Mouse (Mus musculus): Measurements from ENCODE around the gene Erbb2. TPM values are rescaled to one million over a fixed set of nuclear protein-coding genes. Genes with fewer than 3 reads are reported as not detected.
A peak's percentile ranks its signal among the peaks of the same experiment; 100 is the strongest.

Gene Erbb2
- polyA plus RNA-seq, 1 experiment = 12.4 TPM

DNA sequence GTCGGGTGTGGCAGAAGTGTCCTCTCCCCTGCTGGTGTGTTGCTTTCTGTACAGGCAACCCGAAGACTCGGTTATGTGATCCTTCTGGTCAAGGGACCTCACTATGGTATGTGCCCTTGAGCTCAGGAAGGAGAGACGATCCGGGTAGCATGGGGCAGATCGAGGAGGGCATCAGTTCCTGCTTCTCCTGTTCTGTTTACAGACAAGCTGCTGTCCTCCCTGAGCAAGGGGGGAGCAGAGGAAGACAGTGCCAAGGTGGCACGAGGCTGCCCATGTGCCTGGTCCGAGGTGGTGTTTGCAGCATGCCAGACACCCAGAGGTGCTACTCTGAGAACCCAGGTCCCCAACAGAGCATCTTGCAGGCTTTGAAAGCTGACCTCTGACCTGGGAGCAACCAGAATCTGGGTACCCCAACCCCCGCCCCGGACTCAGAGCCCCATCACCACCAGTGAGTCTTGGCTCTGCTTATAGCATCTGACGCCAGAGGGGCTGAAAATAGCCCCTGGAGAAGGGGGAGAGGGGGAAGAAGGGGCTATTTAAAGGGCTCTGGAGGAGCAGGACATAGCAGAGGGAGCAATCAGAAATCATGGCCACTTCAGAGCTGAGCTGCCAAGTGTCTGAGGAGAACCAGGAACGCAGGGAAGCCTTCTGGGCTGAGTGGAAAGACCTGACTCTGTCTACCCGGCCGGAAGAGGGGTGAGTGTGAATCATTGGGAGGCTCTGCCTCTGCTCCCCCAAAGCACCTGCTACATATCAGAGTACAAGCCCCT lies 28.8 kb upstream of the Erbb2 start, which contains the start of gene Tcap:
Gene Tcap (plus strand): TSS at position 551 of the 770 bp plus-strand sequence.
- Histone ChIP-seq H3K27me3 (ENCODE audit: control insufficient read depth, insufficient read depth, low read length, poor library complexity, severe bottlenecking) (no peaks in the 10 kb centered on the region), H3K4me1 (ENCODE audit: control insufficient read depth, insufficient read depth, low read length) (no peaks in the 10 kb centered on the region), H3K27ac (ENCODE audit: insufficient read depth, low read length) (no peak within 1 kb of the TSS), H3K9me3 (replicated peaks; ENCODE audit: control insufficient read depth, insufficient read depth, low read length, poor library complexity, severe bottlenecking) (no peaks in the 10 kb centered on the region), H3K9ac (ENCODE audit: low read depth, poor library complexity, severe bottlenecking) (0 out of 2 replicates have a peak within 1 kb of the TSS, but pooled peaks have one; percentile 5), H3K4me3 (ENCODE audit: low read depth, low read length) (peak within 1 kb of the TSS; percentile 5; the same call in 1 of the 2 replicates), H3K36me3 (ENCODE audit: control insufficient read depth, insufficient read depth, low read length, poor library complexity, severe bottlenecking) (no peaks in the 10 kb centered on the region)
- no peak for TF ChIP-seq CTCF (IDR thresholded peaks at IDR 0.05; ENCODE audit: low read depth, low read length)
- no peak for TF ChIP-seq EP300 (IDR thresholded peaks at IDR 0.05; ENCODE audit: insufficient read depth, low read depth, low read length)
- TF ChIP-seq POLR2A (IDR thresholded peaks at IDR 0.05; ENCODE audit: insufficient read depth, low read length) = no peak

DNA sequence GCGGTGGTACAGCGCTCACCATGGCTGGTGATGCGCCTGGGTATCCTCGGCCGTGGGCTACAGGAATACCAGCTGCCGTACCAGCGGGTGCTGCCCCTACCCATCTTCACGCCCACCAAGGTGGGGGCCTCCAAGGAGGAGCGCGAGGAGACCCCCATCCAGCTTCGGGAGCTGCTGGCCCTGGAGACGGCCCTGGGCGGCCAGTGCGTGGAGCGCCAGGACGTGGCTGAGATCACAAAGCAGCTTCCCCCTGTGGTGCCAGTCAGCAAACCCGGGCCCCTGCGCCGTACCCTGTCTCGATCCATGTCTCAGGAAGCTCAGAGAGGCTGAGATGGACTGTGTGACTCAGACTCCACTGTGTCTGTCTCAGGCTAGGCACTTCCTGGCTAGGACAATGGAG lies 28.1 kb upstream of the Erbb2 start:
- H3K27me3 ChIP-seq (ENCODE audit: control insufficient read depth, insufficient read depth, low read length, poor library complexity, severe bottlenecking) = no peaks in the 10 kb centered on the region
- no peak for TF ChIP-seq EP300 (IDR thresholded peaks at IDR 0.05; ENCODE audit: insufficient read depth, low read depth, low read length)
- TF ChIP-seq POLR2A (IDR thresholded peaks at IDR 0.05; ENCODE audit: insufficient read depth, low read length) = no peak
- TF ChIP-seq CTCF (IDR thresholded peaks at IDR 0.05; ENCODE audit: low read depth, low read length) = no peak
- 0 out of 2 replicates have a peak overlapping the region, but pooled peaks have one; percentile 5 for H3K9ac ChIP-seq (ENCODE audit: low read depth, poor library complexity, severe bottlenecking)
- H3K4me3 ChIP-seq (ENCODE audit: low read depth, low read length) = peak overlapping the region; percentile 5; the same call in 1 of the 2 replicates
- H3K27ac ChIP-seq (ENCODE audit: insufficient read depth, low read length) = no peak overlapping the region
- H3K4me1 ChIP-seq (ENCODE audit: control insufficient read depth, insufficient read depth, low read length) = no peaks in the 10 kb centered on the region
- H3K9me3 ChIP-seq (replicated peaks; ENCODE audit: control insufficient read depth, insufficient read depth, low read length, poor library complexity, severe bottlenecking) = no peaks in the 10 kb centered on the region
- no peaks in the 10 kb centered on the region for H3K36me3 ChIP-seq (ENCODE audit: control insufficient read depth, insufficient read depth, low read length, poor library complexity, severe bottlenecking)

DNA sequence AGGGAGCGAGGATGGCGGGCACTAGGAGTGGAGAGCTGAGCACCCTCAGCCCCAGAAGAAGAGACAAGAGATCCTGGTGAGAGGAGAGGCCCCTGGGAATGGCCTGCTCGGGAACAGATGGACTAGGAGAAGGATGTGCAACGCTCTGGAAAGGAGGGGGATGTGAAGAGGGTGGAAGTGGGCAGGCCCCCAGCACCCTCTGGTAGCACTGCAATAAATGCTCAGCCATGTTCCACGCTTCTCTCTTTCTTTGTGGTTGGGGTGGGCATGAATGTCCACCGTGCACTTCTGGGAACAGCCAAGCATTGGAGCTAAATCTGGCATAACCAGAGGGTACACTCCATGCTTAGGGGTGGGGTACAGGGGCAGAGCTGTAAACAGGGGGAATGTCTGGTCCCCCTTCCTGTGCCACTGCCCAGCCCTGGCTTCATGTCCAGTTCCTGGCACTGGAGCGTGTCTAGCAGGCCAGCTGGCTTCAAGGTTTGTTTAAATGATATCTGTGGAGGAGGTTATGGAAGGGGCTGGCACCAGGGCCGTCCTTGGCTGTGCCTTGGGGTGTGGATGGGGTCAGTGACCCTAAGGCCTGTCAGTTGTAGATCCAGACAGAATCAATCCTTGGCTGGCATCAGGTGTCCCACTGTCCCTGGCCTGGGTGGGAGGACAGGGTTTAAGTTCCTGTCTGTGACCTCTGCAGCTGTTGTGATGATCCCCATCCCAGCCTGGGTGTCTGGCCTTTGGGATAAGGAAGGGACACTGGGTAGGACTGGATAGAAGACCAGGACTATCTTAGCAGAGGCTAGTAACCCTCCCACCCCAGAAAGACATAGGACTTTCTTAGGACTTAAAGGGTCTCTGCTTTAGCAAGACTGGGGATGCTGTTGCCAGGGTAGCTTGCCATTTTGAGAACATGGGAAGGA lies 27.3 kb upstream of the Erbb2 start:
- Histone ChIP-seq H3K4me3 (ENCODE audit: low read depth, low read length) (no peak overlapping the region), H3K4me1 (ENCODE audit: control insufficient read depth, insufficient read depth, low read length) (no peaks in the 10 kb centered on the region), H3K9ac (ENCODE audit: low read depth, poor library complexity, severe bottlenecking) (0 out of 2 replicates have a peak overlapping the region, but pooled peaks have one; percentile 5), H3K27ac (ENCODE audit: insufficient read depth, low read length) (no peak overlapping the region), H3K36me3 (ENCODE audit: control insufficient read depth, insufficient read depth, low read length, poor library complexity, severe bottlenecking) (no peaks in the 10 kb centered on the region), H3K27me3 (ENCODE audit: control insufficient read depth, insufficient read depth, low read length, poor library complexity, severe bottlenecking) (no peaks in the 10 kb centered on the region), H3K9me3 (replicated peaks; ENCODE audit: control insufficient read depth, insufficient read depth, low read length, poor library complexity, severe bottlenecking) (no peaks in the 10 kb centered on the region)
- TF ChIP-seq EP300 (IDR thresholded peaks at IDR 0.05; ENCODE audit: insufficient read depth, low read depth, low read length) = no peak
- TF ChIP-seq POLR2A (IDR thresholded peaks at IDR 0.05; ENCODE audit: insufficient read depth, low read length) = no peak
- no peak for TF ChIP-seq CTCF (IDR thresholded peaks at IDR 0.05; ENCODE audit: low read depth, low read length)

DNA sequence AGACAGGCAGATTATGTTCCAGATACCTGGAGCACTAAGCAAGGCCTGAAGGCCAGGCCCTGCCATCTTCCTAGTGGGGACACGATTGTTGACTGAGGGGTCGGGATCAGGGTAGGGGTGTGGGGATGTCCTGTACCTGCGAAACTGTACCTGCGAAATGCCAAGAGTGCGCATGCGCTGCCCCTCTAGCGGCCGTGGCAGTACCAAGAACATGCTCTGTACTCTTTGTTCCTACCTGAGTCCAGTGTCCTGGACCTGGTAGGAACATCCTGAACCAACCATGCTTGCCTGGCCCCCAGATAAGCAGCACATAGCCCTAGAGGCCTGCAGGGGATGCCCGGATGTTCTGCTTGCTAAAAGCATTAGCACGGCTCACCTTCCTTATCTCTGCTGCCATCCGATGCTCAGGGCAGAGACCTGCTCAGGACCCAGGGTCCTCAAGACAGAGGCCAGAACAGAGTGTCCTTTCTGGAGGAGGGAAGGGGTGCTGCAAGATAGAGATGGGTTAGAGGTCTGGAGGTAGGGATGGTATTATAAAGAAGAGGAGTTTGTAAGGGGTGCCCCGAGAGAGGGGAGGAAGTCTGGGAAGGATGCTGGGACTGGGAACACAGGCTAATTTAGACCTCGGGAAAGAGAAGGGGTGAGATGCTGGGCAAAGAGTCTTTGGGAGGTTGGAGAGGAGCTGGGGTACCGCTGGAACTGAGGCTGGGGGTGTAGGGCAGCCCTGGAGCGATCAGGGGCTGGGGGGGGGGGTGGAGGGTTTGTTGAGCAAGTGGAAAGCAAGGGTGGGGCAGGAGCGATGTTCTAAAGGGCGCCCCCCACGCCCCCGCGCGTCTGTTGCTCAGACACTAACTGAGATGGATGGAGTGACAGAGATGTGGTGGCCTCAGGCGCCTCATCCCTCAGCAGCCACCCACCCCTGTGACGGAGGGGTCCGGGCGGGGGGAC lies 26.4 kb upstream of the Erbb2 start, which contains the start of gene Pnmt:
Gene Pnmt (plus strand): TSS at position 813 of the 948 bp plus-strand sequence.
- Histone ChIP-seq H3K27me3 (ENCODE audit: control insufficient read depth, insufficient read depth, low read length, poor library complexity, severe bottlenecking) (no peaks in the 10 kb centered on the region), H3K4me1 (ENCODE audit: control insufficient read depth, insufficient read depth, low read length) (no peaks in the 10 kb centered on the region), H3K9ac (ENCODE audit: low read depth, poor library complexity, severe bottlenecking) (no peak within 1 kb of the TSS), H3K36me3 (ENCODE audit: control insufficient read depth, insufficient read depth, low read length, poor library complexity, severe bottlenecking) (no peaks in the 10 kb centered on the region), H3K27ac (ENCODE audit: insufficient read depth, low read length) (no peak within 1 kb of the TSS), H3K4me3 (ENCODE audit: low read depth, low read length) (peak within 1 kb of the TSS; percentile 5), H3K9me3 (replicated peaks; ENCODE audit: control insufficient read depth, insufficient read depth, low read length, poor library complexity, severe bottlenecking) (no peaks in the 10 kb centered on the region)
- TF ChIP-seq CTCF (IDR thresholded peaks at IDR 0.05; ENCODE audit: low read depth, low read length) = no peak
- TF ChIP-seq POLR2A (IDR thresholded peaks at IDR 0.05; ENCODE audit: insufficient read depth, low read length) = no peak
- TF ChIP-seq EP300 (IDR thresholded peaks at IDR 0.05; ENCODE audit: insufficient read depth, low read depth, low read length) = no peak

DNA sequence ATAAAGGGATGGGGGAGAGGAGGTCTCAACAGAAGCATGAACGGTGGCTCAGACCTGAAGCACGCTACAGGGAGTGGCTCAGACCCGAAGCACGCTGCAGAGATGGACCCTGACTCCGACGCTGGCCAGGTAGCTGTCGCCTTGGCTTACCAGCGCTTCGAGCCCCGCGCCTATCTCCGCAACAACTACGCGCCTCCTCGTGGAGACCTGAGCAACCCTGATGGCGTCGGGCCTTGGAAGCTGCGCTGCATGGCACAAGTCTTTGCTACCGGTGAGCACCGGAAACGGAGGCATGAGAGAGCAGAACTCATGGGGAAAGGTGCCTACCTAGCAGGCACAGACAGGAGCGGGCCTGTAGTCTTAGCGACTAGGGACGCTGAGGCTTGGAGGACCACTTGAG lies 25.7 kb upstream of the Erbb2 start:
- Histone ChIP-seq H3K4me3 (ENCODE audit: low read depth, low read length) (peak overlapping the region; percentile 5), H3K9ac (ENCODE audit: low read depth, poor library complexity, severe bottlenecking) (no peak overlapping the region), H3K27ac (ENCODE audit: insufficient read depth, low read length) (no peak overlapping the region), H3K27me3 (ENCODE audit: control insufficient read depth, insufficient read depth, low read length, poor library complexity, severe bottlenecking) (no peaks in the 10 kb centered on the region), H3K4me1 (ENCODE audit: control insufficient read depth, insufficient read depth, low read length) (no peaks in the 10 kb centered on the region), H3K9me3 (replicated peaks; ENCODE audit: control insufficient read depth, insufficient read depth, low read length, poor library complexity, severe bottlenecking) (no peaks in the 10 kb centered on the region), H3K36me3 (ENCODE audit: control insufficient read depth, insufficient read depth, low read length, poor library complexity, severe bottlenecking) (no peaks in the 10 kb centered on the region)
- TF ChIP-seq EP300 (IDR thresholded peaks at IDR 0.05; ENCODE audit: insufficient read depth, low read depth, low read length) = no peak
- TF ChIP-seq CTCF (IDR thresholded peaks at IDR 0.05; ENCODE audit: low read depth, low read length) = no peak
- TF ChIP-seq POLR2A (IDR thresholded peaks at IDR 0.05; ENCODE audit: insufficient read depth, low read length) = no peak

Data from ES-Bruce4 (cell line).